Mouse (Mus musculus): Measurements from ENCODE around the gene Cpsf2.

Gene Cpsf2

DNA sequence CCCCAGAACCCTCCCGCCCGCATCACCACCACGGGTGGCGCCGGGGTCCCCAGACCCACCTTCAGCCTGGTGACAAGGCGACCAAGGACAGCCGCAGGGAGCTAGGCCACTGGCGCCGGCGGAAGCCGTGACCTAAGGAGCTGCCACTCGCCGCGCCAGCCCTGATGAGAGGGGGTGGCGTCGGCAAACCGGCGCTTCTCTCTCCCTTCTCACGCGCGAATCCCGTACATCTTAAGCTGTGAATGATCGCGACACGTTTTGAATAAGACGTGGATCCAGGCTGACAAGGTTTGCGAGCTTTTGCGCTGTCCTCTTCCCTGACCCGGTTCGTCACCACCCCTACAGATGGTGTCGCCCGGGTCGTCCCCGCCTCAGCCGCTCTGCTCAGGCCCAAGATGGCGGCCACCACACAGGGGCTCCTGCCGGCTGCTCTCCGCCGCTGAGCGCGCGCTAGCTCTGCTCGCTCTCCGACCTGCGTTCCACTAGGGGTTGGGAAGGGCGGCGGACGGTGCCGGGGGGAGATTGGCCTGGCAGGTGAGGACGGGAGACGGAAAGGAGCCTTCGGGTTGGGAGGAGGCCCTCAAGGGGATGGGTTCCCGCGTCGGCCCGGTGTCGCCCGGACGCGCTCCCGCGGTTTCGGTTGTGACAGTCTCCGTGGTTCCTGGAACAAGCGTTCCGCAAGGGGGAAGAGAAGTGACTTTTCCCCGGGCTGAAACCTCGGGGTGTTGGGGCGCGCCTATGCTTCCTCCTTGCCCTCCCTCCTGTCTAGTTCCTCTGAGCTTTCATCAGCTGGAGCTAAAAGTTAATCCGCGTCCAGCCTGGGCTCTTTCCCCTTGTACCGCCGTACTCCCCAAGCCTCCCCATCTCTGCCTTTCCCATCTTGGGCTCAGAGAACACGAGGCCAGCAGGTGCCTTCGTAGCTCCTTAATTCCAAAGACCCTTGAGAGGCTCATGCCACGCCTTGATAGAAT lies at the start of gene Cpsf2:
Gene Cpsf2 (plus strand): TSS at position 388 of the 971 bp plus-strand sequence.
- peak; percentile 99 for DNase-seq

- DNase-seq, result peak; percentile 43
Observed at GRCm38 (mm10) chr12:101928423-101928822, 47.4 kb upstream of the Cpsf2 start.

DNA sequence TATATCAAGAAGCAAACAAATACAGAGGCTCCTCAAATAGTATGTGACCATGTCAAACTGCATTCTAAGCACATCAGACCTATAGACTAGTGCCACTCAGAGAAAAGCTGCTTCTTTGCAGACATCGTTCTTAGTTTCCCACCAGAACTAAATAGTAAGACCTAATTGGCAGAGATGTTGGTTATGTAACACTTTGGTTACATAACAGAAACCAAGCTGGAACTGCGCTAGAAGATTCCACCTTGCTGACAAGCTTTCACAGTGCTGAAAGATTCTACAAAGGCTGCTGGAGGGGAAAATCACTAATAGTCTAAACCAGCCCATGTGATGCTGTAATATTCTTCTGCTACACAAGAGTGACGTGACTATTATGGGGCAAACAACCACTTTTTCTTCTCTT lies 40.6 kb upstream of the Cpsf2 start:
- DNase-seq, result peak; percentile 61

GRCm38 (mm10) chr12:101937572-101937971 lies 38.2 kb upstream of the Cpsf2 start:
- peak; percentile 28 for DNase-seq

DNA sequence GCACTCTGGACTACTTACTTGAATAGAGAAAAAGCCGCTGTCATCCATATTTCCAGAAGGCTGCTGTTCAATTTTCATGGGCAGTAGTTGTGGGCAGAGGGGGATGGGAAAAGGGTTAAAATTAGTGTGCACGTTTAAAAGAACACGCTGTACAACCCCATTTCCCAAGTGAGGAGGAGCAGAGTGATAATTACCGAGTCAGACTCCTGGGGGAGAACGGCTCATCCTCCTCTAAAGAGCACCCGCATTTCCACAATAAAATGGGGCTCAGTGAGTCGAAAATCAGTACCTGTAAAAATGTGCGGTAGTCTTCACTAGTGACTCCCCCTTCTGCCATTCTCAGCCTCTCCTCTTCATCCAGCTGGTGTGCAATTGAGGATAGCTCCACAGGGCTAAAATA lies 27.8 kb upstream of the Cpsf2 start:
- peak; percentile 67 for DNase-seq

DNA sequence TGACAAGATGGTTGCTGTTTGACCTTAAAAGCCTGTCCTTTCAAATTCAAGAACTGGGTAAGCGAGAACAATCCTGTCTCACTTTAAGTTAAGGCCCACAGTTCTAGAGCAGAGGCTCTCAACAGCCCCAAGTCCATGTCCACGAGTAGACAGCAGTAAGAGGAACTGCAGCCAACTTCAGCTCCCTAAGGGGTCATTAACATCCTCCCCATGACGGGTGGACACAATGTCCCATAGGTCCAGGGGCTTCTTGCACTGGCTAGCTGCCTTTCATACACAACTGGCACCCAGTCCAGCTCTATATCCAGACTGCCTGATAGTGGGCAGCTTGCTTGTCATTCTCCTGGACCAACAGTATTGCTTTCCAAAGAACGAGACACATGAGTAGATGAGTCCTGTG lies 27.0 kb upstream of the Cpsf2 start:
- peak; percentile 90 for DNase-seq

- DNase-seq, result peak; percentile 82
Observed at GRCm38 (mm10) chr12:101955821-101956220, 20.0 kb upstream of the Cpsf2 start.

GRCm38 (mm10) chr12:101957079-101957941 lies 18.5 kb upstream of the Cpsf2 start:
- DNase-seq, result no peak

GRCm38 (mm10) chr12:101957942-101958544 lies 17.7 kb upstream of the Cpsf2 start, which contains the start of gene Atxn3:
Atxn3 (minus strand) TSS chr12:101958246.
- peak; percentile 100 for DNase-seq

DNA sequence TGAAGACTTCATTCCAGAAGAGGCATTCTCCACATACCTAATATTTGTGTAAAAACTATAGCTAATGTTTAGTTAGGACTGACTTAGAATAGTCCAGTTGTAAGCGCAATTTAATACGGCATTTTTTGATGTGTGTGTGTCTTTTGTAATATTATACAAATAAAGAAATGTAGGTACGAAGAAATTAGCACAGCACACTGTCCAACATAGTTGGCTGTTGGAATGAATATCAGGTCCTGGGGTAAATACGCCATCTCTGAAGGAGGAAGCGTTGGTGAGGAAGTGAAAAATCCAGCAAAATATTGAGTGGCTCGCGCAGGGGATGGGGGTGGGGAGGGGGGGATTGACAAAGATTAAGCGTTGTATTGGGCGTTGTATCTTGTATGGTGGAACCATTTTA lies 17.2 kb upstream of the Cpsf2 start:
- DNase-seq, result peak; percentile 78

GRCm38 (mm10) chr12:101958960-101959780 lies 16.6 kb upstream of the Cpsf2 start:
- DNase-seq, result peak; percentile 90

GRCm38 (mm10) chr12:101971311-101971710 lies 4.5 kb upstream of the Cpsf2 start:
- DNase-seq, result no peak

DNA sequence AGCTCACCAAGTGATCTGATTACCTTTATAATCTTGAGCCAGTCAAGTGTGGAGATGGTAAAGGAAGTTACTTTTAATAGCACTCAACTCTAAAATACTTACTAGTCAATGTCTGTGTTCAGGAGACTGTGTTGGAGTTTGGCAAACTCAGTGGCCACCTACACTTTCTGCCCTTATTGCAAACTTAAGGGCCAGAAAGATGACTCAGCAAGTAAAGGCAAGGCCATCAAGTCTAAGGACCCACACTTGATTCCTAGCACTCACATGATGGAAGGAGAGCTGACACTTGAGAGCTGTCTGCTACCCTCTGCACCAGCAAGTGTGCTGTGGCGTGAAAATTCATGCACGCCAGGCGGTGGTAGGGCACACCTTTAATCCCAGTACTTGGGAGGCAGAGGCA lies 3.6 kb upstream of the Cpsf2 start:
- peak; percentile 44 for DNase-seq

- DNase-seq, result no peak
Observed at GRCm38 (mm10) chr12:101974571-101974970, 1.2 kb upstream of the Cpsf2 start.

DNA sequence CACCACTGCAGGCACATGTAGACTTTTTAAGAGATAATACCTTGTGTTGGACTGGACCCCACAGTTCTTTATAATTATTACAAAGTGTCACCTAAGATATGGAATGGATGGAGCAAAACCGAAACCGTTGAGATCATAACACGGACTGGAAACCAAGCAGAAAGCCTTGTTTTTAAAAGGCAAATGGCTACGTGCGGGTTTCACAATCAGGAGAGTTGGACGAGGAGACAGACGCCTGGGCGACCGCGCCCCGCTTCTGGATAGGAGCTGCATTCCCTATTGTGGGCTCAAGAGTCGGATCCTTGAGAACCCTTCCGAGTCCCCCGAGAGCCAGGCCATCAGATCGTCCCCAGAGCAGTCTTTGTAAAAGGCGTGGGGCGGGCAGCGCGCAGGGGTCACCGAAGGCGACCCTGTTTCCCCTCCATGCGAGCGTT lies 604 bp upstream of the Cpsf2 start:
- no peak for DNase-seq

GRCm38 (mm10) chr12:101976651-101977403 lies 1.0 kb downstream of the Cpsf2 start:
- DNase-seq, result peak; percentile 86

GRCm38 (mm10) chr12:101977404-101977915 lies 1.7 kb downstream of the Cpsf2 start:
- no peak for DNase-seq

- DNase-seq, result peak; percentile 36
Observed at GRCm38 (mm10) chr12:101978162-101978561, 2.4 kb downstream of the Cpsf2 start.

- DNase-seq, result peak; percentile 29
Observed at GRCm38 (mm10) chr12:101978588-101978987, 2.8 kb downstream of the Cpsf2 start.

DNA sequence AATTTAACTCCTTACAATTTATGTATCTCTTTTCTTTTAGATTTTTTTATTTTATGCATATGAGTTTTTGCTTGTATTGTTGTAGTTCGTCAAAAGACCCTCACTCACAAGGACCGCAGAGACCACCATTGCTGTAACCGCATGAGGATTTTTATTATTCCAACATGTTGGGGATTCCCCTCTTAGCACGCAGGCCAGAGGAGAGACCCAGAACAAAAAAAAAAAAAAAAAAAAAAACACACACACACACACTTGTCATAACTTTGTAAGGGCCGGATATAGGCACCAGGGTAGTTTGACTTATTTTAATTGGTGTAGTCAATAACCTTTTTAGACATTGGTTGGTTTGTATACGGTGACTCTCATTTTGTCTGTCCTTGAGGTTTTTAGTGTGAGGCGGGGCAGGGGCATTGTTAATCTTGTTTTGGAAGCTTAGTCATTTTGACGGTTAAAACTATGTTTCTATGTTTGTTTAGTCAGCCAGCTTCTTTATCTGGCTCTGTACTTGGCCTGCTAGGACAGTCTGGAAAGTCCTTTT lies 3.5 kb downstream of the Cpsf2 start:
- no peak for DNase-seq

DNA sequence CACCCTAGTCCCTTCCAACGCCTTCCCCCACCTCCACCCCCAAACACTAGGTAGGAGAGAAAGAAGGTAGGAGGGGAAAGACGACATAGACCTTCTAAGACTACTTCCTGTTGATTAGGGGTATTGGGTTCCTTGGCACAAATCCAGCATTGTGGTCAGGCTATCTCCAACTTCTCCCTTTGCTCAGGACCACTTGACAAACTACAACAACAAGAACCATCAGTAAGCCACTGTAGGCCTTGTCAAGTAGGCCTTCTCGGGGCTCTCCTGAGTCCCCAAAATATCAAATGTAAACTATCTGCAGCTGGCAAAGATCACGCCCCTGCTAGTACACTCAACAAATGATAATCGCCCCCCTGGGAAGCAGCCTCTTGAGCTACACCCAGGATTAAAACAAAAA lies 4.5 kb downstream of the Cpsf2 start:
- peak; percentile 55 for DNase-seq

Data from heart, adult 11 months (tissue).